Mouse (Mus musculus): Measurements from ENCODE around the gene Akr1c12. TPM values are rescaled to one million over a fixed set of nuclear protein-coding genes. Genes with fewer than 3 reads are reported as not detected.

Gene Akr1c12
- polyA plus RNA-seq, 1 experiment: not detected

- TF ChIP-seq CTCF (IDR thresholded peaks at IDR 0.05; ENCODE audit: insufficient read depth, low read depth, low read length): no peak
- no peak for TF ChIP-seq POLR2A (IDR thresholded peaks at IDR 0.05; ENCODE audit: insufficient read depth, low read depth, low read length)
- 46% methylated on average over 1 of the region's 1 CpGs for WGBS
- Histone ChIP-seq H3K4me1 (ENCODE audit: control insufficient read depth, insufficient read depth, low read length) (no peaks in the 10 kb centered on the region), H3K4me3 (ENCODE audit: insufficient read depth, low read depth, low read length) (no peak within 1 kb of the TSS), H3K27ac (ENCODE audit: insufficient read depth, low read depth, low read length) (no peak within 1 kb of the TSS)
Measured at GRCm38 (mm10) chr13:4228441-4228840, 50.8 kb downstream of the Akr1c12 start, which contains the start of gene Akr1c19. Gene Akr1c19, plus strand, starts transcription at chr13:4228700.

Other genes with a start within 250 kb of the Akr1c12 start
- gene Akr1c14, start 230.4 kb downstream of the Akr1c12 start, polyA plus RNA-seq (2012; ENCODE audit: insufficient read depth, insufficient read length, low replicate concordance, missing spikeins): not detected in 2 replicates
- not detected in 2 replicates for gene Akr1c18, start 128.8 kb downstream of the Akr1c12 start, polyA plus RNA-seq (2012; ENCODE audit: insufficient read depth, insufficient read length, low replicate concordance, missing spikeins)
- gene Akr1c13, start 88.3 kb downstream of the Akr1c12 start, polyA plus RNA-seq (2012; ENCODE audit: insufficient read depth, insufficient read length, low replicate concordance, missing spikeins): not detected in 2 replicates
- not detected in 2 replicates for gene Akr1c19, start 50.7 kb downstream of the Akr1c12 start, polyA plus RNA-seq (2012; ENCODE audit: insufficient read depth, insufficient read length, low replicate concordance, missing spikeins)
- not detected in 2 replicates for gene Akr1c6, start 154.9 kb upstream of the Akr1c12 start, polyA plus RNA-seq (2012; ENCODE audit: insufficient read depth, insufficient read length, low replicate concordance, missing spikeins)
- gene Akr1c20, start 243.9 kb upstream of the Akr1c12 start, polyA plus RNA-seq (2012; ENCODE audit: insufficient read depth, insufficient read length, low replicate concordance, missing spikeins): not detected in 2 replicates